ENCODE assay signal across 8 mouse cellular contexts in genomic region chr5:24426556-24427284, GRCm38 (mm10). TPM values are rescaled to one million over a fixed set of nuclear protein-coding genes. Genes with fewer than 3 reads are reported as not detected.
DNase-seq lines count a peak whose midpoint lies in the region; ATAC-seq and TF ChIP-seq lines count a peak whose summit lies in the region.

No protein-coding gene starts in this region.

- H3K4me2 ChIP-seq in heart, embryonic 15.5 days = peak overlapping the region; percentile 87
- peak overlapping the region; percentile 87 for H3K4me2 ChIP-seq in hindbrain, postnatal 0 days (ENCODE audit: low read depth, low read length)
- H3K4me2 ChIP-seq in midbrain, embryonic 15.5 days = peak overlapping the region; percentile 91

- peak overlapping the region; percentile 8; the same call in 1 of the 2 replicates for H3K9ac ChIP-seq in heart, embryonic 15.5 days
- H3K9ac ChIP-seq in hindbrain, postnatal 0 days (replicated peaks; ENCODE audit: low read length) = no peak overlapping the region
- no peak overlapping the region for H3K9ac ChIP-seq in midbrain, embryonic 15.5 days

- H3K4me3 ChIP-seq in heart, embryonic 15.5 days = peak overlapping the region; percentile 82
- H3K4me3 ChIP-seq in brown adipose tissue, adult 24 weeks (ENCODE audit: insufficient read depth, low read depth, low read length) = peak overlapping the region; percentile 89; the same call in 1 of the 2 replicates
- peak overlapping the region; percentile 68; the same call in 1 of the 2 replicates for H3K4me3 ChIP-seq in hindbrain, postnatal 0 days (ENCODE audit: low read length)
- H3K4me3 ChIP-seq in midbrain, embryonic 15.5 days = peak overlapping the region; percentile 64

- DNase-seq in heart, postnatal 36 days = no peak
- DNase-seq in hindbrain, postnatal 0 days (ENCODE audit: low spot score) = no peak
- no peak for DNase-seq in urinary bladder, postnatal 10 days (ENCODE audit: low spot score)
- no peak for DNase-seq in spleen, postnatal 10 days (ENCODE audit: low spot score in 2 of 2)
- no peak for DNase-seq in frontal cortex, postnatal 14 days (ENCODE audit: low spot score in 2 of 2)

- no peaks in the 10 kb centered on the region for H3K9me3 ChIP-seq in heart, embryonic 15.5 days (replicated peaks)
- H3K9me3 ChIP-seq in hindbrain, postnatal 0 days (ENCODE audit: low read length) = no peaks in the 10 kb centered on the region
- H3K9me3 ChIP-seq in midbrain, embryonic 15.5 days = no peaks in the 10 kb centered on the region

- H3K27me3 ChIP-seq in heart, embryonic 15.5 days = no peaks in the 10 kb centered on the region
- no peaks in the 10 kb centered on the region for H3K27me3 ChIP-seq in hindbrain, postnatal 0 days (ENCODE audit: insufficient read depth, low read length)
- H3K27me3 ChIP-seq in midbrain, embryonic 15.5 days (replicated peaks) = peaks cover 7% of the 10 kb centered on the region; the same call in 1 of the 2 replicates

- intact Hi-C loops in heart, postnatal 36 days (cut with DNase I) = loop anchor here (5.0 kb wide), 1 partner anchor 151 kb away; the partner anchor contains the start of gene Abcf2

- TF ChIP-seq CTCF in hindbrain, postnatal 0 days (IDR thresholded peaks at IDR 0.05; ENCODE audit: low read depth) = no peak

- ATAC-seq in heart, embryonic 15.5 days (replicated peaks; ENCODE audit: insufficient number of reproducible peaks, insufficient read depth, low FRiP score, low read depth) = no peak
- ATAC-seq in hindbrain, postnatal 0 days = no peak
- ATAC-seq in midbrain, embryonic 15.5 days (replicated peaks) = no peak

- WGBS in heart, embryonic 15.5 days = 20% methylated on average over 9 of the region's 9 CpGs
- 15% methylated on average over 9 of the region's 9 CpGs for WGBS in hindbrain, postnatal 0 days
- WGBS in midbrain, embryonic 15.5 days = 8% methylated on average over 9 of the region's 9 CpGs

- peaks cover 23% of the 10 kb centered on the region for H3K36me3 ChIP-seq in heart, embryonic 15.5 days
- peaks cover 10% of the 10 kb centered on the region; the same call in 1 of the 2 replicates for H3K36me3 ChIP-seq in hindbrain, postnatal 0 days (ENCODE audit: insufficient read depth, low read length)
- H3K36me3 ChIP-seq in midbrain, embryonic 15.5 days (replicated peaks) = peaks cover 3% of the 10 kb centered on the region; the same call in 1 of the 2 replicates

- 0 out of 2 replicates have a peak overlapping the region, but pooled peaks have one; percentile 36 for H3K27ac ChIP-seq in heart, embryonic 15.5 days
- H3K27ac ChIP-seq in brown adipose tissue, adult 24 weeks (replicated peaks; ENCODE audit: low read depth, low read length) = no peak overlapping the region
- no peak overlapping the region for H3K27ac ChIP-seq in hindbrain, postnatal 0 days
- no peak overlapping the region for H3K27ac ChIP-seq in midbrain, embryonic 15.5 days

- peaks cover 51% of the 10 kb centered on the region for H3K4me1 ChIP-seq in heart, embryonic 15.5 days (replicated peaks)
- 0 out of 2 replicates have a peak, but pooled peaks cover 6% of the 10 kb centered on the region for H3K4me1 ChIP-seq in brown adipose tissue, adult 24 weeks (ENCODE audit: control insufficient read depth, insufficient read depth, insufficient read length, low read length)
- peaks cover 12% of the 10 kb centered on the region for H3K4me1 ChIP-seq in hindbrain, postnatal 0 days (ENCODE audit: insufficient read depth, low read length)
- peaks cover 59% of the 10 kb centered on the region for H3K4me1 ChIP-seq in midbrain, embryonic 15.5 days

RNA-seq across cellular contexts. Expression of gene Slc4a2, which starts 3.1 kb away (rescaled TPM):
- polyA plus RNA-seq in heart, embryonic 15.5 days (2015; fragmentation: Nextera tagmentation; extraction: Ambion mirVana) = 25.6 and 30.6 TPM in 2 replicates
- 10 to 100 TPM; 29.2 to 35.1 TPM for total RNA-seq in heart, postnatal 36 days (2021)
- polyA plus RNA-seq in brown adipose tissue, adult 24 weeks (2012; ENCODE audit: insufficient read depth, insufficient read length, missing spikeins) = 8.2 and 14.9 TPM in 2 replicates
- 41.5 and 44.4 TPM in 2 replicates for total RNA-seq in hindbrain, postnatal 0 days (2014; rRNA removed)
- 17.1 and 17.8 TPM in 2 replicates for polyA plus RNA-seq in hindbrain, postnatal 0 days (2015; fragmentation: Nextera tagmentation; extraction: Ambion mirVana)
- polyA plus RNA-seq in midbrain, embryonic 15.5 days (2015; fragmentation: Nextera tagmentation; extraction: Ambion mirVana) = 23.1 and 26.1 TPM in 2 replicates

RNA-seq across cellular contexts. Expression of gene Cdk5, which starts 3.4 kb away (rescaled TPM):
- polyA plus RNA-seq in heart, embryonic 15.5 days (2015; fragmentation: Nextera tagmentation; extraction: Ambion mirVana) = 27.5 and 32.5 TPM in 2 replicates
- 10 to 100 TPM; 22.5 to 23.0 TPM for total RNA-seq in heart, postnatal 36 days (2021)
- polyA plus RNA-seq in brown adipose tissue, adult 24 weeks (2012; ENCODE audit: insufficient read depth, insufficient read length, missing spikeins) = 51.3 and 56.7 TPM in 2 replicates
- total RNA-seq in hindbrain, postnatal 0 days (2014; rRNA removed) = 81.0 and 87.7 TPM in 2 replicates
- 151 and 158 TPM in 2 replicates for polyA plus RNA-seq in hindbrain, postnatal 0 days (2015; fragmentation: Nextera tagmentation; extraction: Ambion mirVana)
- 120 and 121 TPM in 2 replicates for polyA plus RNA-seq in midbrain, embryonic 15.5 days (2015; fragmentation: Nextera tagmentation; extraction: Ambion mirVana)

RNA-seq across cellular contexts. Expression of gene Asic3, which starts 13.5 kb away (rescaled TPM):
- polyA plus RNA-seq in heart, embryonic 15.5 days (2015; fragmentation: Nextera tagmentation; extraction: Ambion mirVana) = not detected in 2 replicates
- not detected for total RNA-seq in heart, postnatal 36 days (2021)
- polyA plus RNA-seq in brown adipose tissue, adult 24 weeks (2012; ENCODE audit: insufficient read depth, insufficient read length, missing spikeins) = not detected in 2 replicates
- 0.37 and 1.9 TPM in 2 replicates for total RNA-seq in hindbrain, postnatal 0 days (2014; rRNA removed)
- 0.58 and 1.3 TPM in 2 replicates for polyA plus RNA-seq in hindbrain, postnatal 0 days (2015; fragmentation: Nextera tagmentation; extraction: Ambion mirVana)
- polyA plus RNA-seq in midbrain, embryonic 15.5 days (2015; fragmentation: Nextera tagmentation; extraction: Ambion mirVana) = 0.20 and 0.35 TPM in 2 replicates

RNA-seq across cellular contexts. Expression of gene Fastk, which starts 18.4 kb away (rescaled TPM):
- 173 and 188 TPM in 2 replicates for polyA plus RNA-seq in heart, embryonic 15.5 days (2015; fragmentation: Nextera tagmentation; extraction: Ambion mirVana)
- total RNA-seq in heart, postnatal 36 days (2021) = 100 to 1,000 TPM; 288 to 310 TPM
- 148 and 188 TPM in 2 replicates for polyA plus RNA-seq in brown adipose tissue, adult 24 weeks (2012; ENCODE audit: insufficient read depth, insufficient read length, missing spikeins)
- 200 and 203 TPM in 2 replicates for total RNA-seq in hindbrain, postnatal 0 days (2014; rRNA removed)
- 99.2 and 101 TPM in 2 replicates for polyA plus RNA-seq in hindbrain, postnatal 0 days (2015; fragmentation: Nextera tagmentation; extraction: Ambion mirVana)
- polyA plus RNA-seq in midbrain, embryonic 15.5 days (2015; fragmentation: Nextera tagmentation; extraction: Ambion mirVana) = 96.6 and 104 TPM in 2 replicates

RNA-seq across cellular contexts. Expression of gene Tmub1, which starts 20.9 kb away (rescaled TPM):
- 17.0 and 20.0 TPM in 2 replicates for polyA plus RNA-seq in heart, embryonic 15.5 days (2015; fragmentation: Nextera tagmentation; extraction: Ambion mirVana)
- 10 to 100 TPM; 11.7 to 12.1 TPM for total RNA-seq in heart, postnatal 36 days (2021)
- 3.8 and 11.7 TPM in 2 replicates for polyA plus RNA-seq in brown adipose tissue, adult 24 weeks (2012; ENCODE audit: insufficient read depth, insufficient read length, missing spikeins)
- 74.6 and 78.4 TPM in 2 replicates for total RNA-seq in hindbrain, postnatal 0 days (2014; rRNA removed)
- polyA plus RNA-seq in hindbrain, postnatal 0 days (2015; fragmentation: Nextera tagmentation; extraction: Ambion mirVana) = 50.0 and 51.2 TPM in 2 replicates
- 62.9 and 63.7 TPM in 2 replicates for polyA plus RNA-seq in midbrain, embryonic 15.5 days (2015; fragmentation: Nextera tagmentation; extraction: Ambion mirVana)
